Mouse (Mus musculus): ENCODE measurements around the gene Rel. TPM values are rescaled to one million over a fixed set of nuclear protein-coding genes. Genes with fewer than 3 reads are reported as not detected.
"Not testable (repeated sequence)": the region's sequence is repeated elsewhere in the genome, so short reads cannot be mapped to it uniquely, and the experiment has no call there.

The Rel gene
- polyA plus RNA-seq, 1 experiment from 2014 or later: 1.2 TPM

DNA sequence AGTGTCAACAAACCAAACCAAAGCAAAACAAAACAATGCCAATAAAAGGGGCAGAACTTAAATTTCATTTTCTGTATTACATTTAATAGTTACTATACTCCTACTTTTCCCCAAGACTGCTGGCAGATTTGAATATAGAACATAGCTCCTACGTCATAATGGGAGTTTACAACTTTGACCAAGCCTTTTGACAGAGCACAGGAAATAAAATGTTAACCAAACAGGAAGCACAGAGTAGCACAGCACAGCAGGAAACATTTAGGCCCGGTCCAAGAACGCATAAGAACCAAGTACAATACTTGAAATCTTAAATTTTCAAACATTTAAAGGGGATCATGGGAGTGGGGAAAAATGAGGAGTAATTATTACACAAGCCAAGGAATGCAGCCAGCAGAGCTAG lies 11.3 kb upstream of the Rel start:
- Histone ChIP-seq H3K9me3 (ENCODE audit: control insufficient read depth, low read length) (no peaks in the 10 kb centered on the region), H3K27ac (ENCODE audit: low read length) (no peak overlapping the region), H3K4me3 (ENCODE audit: low read length) (no peak overlapping the region), H3K9ac (ENCODE audit: low read length) (no peak overlapping the region), H3K4me2 (ENCODE audit: low read depth, low read length) (no peak overlapping the region), H3K36me3 (ENCODE audit: control insufficient read depth, insufficient read depth, low read length) (no peaks in the 10 kb centered on the region), H3K27me3 (ENCODE audit: control insufficient read depth, insufficient read depth, low read depth, low read length) (no peaks in the 10 kb centered on the region), H3K4me1 (replicated peaks; ENCODE audit: control insufficient read depth, insufficient read depth, low read length) (no peaks in the 10 kb centered on the region)
- ATAC-seq (ENCODE audit: low read depth): peak; percentile 45; the same call in 1 of the 2 replicates
- WGBS: 54% methylated on average over 3 of the region's 3 CpGs

- Histone ChIP-seq H3K4me2 (ENCODE audit: low read depth, low read length) (no peak overlapping the region), H3K27ac (ENCODE audit: low read length) (no peak overlapping the region), H3K4me1 (replicated peaks; ENCODE audit: control insufficient read depth, insufficient read depth, low read length) (no peaks in the 10 kb centered on the region), H3K27me3 (ENCODE audit: control insufficient read depth, insufficient read depth, low read depth, low read length) (no peaks in the 10 kb centered on the region), H3K36me3 (ENCODE audit: control insufficient read depth, insufficient read depth, low read length) (no peaks in the 10 kb centered on the region), H3K9ac (ENCODE audit: low read length) (no peak overlapping the region), H3K4me3 (ENCODE audit: low read length) (no peak overlapping the region), H3K9me3 (ENCODE audit: control insufficient read depth, low read length) (no peaks in the 10 kb centered on the region)
- no peak for ATAC-seq (ENCODE audit: low read depth)
- WGBS: 83% methylated on average over 8 of the region's 8 CpGs
Measured at GRCm38 (mm10) chr11:23778787-23779201, 8.0 kb upstream of the Rel start.

DNA sequence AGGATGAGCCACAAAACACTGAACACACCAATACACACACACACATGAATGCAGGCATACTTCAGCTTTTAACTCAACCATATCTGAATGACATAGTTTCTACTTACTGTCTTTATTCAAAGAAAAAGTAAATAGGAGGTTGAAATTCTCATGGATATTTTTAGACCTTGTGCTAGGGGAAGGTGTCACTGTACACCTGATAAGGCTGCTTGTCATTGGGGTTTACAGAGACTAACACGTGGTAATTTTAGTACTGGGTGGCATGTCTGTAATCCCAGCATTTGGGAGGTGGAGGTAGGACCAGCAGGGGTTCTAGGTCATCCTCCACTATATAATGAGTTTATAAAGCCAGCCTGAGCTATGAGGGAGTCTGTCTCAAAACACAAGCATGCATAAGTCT lies 1.7 kb upstream of the Rel start:
- H3K4me1 ChIP-seq (replicated peaks; ENCODE audit: control insufficient read depth, insufficient read depth, low read length): peaks cover 7% of the 10 kb centered on the region
- no peaks in the 10 kb centered on the region for H3K36me3 ChIP-seq (ENCODE audit: control insufficient read depth, insufficient read depth, low read length)
- no peak overlapping the region for H3K4me3 ChIP-seq (ENCODE audit: low read length)
- H3K4me2 ChIP-seq (ENCODE audit: low read depth, low read length): no peak overlapping the region
- no peak for ATAC-seq (ENCODE audit: low read depth)
- no peak overlapping the region for H3K27ac ChIP-seq (ENCODE audit: low read length)
- 17% methylated on average over 1 of the region's 1 CpGs for WGBS
- no peaks in the 10 kb centered on the region for H3K9me3 ChIP-seq (ENCODE audit: control insufficient read depth, low read length)
- H3K27me3 ChIP-seq (ENCODE audit: control insufficient read depth, insufficient read depth, low read depth, low read length): no peaks in the 10 kb centered on the region; the same call in 1 of the 2 replicates
- H3K9ac ChIP-seq (ENCODE audit: low read length): no peak overlapping the region

DNA sequence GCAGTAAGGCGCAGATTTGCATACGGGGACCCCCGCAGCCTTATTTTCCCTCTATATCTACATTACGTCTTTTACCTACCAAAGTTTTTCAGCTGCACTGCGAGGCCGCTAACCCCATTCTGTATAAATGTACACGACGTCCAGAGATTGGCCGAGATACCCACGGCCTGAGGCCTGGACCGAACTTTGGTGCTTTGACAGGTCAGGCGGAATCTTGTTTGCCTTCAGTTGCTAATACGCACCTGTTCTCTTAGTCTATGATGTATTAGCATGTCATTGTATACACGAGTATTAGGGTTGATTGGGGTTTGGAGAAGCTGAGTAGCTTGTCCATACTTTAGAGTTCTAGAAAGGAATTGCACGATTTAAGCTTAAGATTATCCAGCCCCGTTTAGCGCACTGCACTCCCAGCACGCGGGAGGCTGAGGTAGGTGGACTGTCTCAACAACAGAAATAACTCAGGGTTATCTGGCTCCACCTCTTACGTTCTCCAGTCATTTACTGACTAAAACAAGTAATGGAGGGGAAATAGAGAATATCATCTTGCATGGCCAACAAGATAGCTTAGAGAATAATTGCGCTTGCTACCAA lies 832 bp upstream of the Rel start:
- H3K27ac ChIP-seq (ENCODE audit: low read length): peak overlapping the region; percentile 95
- H3K4me1 ChIP-seq (replicated peaks; ENCODE audit: control insufficient read depth, insufficient read depth, low read length): peaks cover 7% of the 10 kb centered on the region
- H3K9me3 ChIP-seq (ENCODE audit: control insufficient read depth, low read length): no peaks in the 10 kb centered on the region
- peak overlapping the region; percentile 69 for H3K4me3 ChIP-seq (ENCODE audit: low read length)
- H3K4me2 ChIP-seq (ENCODE audit: low read depth, low read length): peak overlapping the region; percentile 88
- no peaks in the 10 kb centered on the region; the same call in 1 of the 2 replicates for H3K27me3 ChIP-seq (ENCODE audit: control insufficient read depth, insufficient read depth, low read depth, low read length)
- ATAC-seq (ENCODE audit: low read depth): no peak
- WGBS: 6% methylated on average over 21 of the region's 21 CpGs
- H3K9ac ChIP-seq (ENCODE audit: low read length): peak overlapping the region; percentile 77
- no peaks in the 10 kb centered on the region for H3K36me3 ChIP-seq (ENCODE audit: control insufficient read depth, insufficient read depth, low read length)

DNA sequence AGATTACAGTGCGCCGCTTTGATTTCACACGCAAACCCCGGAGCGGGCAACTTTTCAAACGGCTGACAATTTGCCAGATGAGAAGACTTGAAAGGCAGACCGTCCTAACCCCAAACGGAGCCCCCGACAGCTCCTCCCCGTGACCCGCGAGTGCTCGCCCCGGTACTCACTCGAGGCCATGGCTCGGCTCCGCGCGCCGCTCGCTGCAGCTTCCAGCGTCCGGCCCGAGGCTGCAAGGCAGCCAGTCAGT lies 335 bp downstream of the Rel start:
- Histone ChIP-seq H3K4me3 (ENCODE audit: low read length) (peak overlapping the region; percentile 69), H3K36me3 (ENCODE audit: control insufficient read depth, insufficient read depth, low read length) (no peaks in the 10 kb centered on the region), H3K27ac (ENCODE audit: low read length) (peak overlapping the region; percentile 95), H3K4me2 (ENCODE audit: low read depth, low read length) (peak overlapping the region; percentile 87), H3K4me1 (replicated peaks; ENCODE audit: control insufficient read depth, insufficient read depth, low read length) (peaks cover 7% of the 10 kb centered on the region), H3K9ac (ENCODE audit: low read length) (peak overlapping the region; percentile 77), H3K27me3 (ENCODE audit: control insufficient read depth, insufficient read depth, low read depth, low read length) (no peaks in the 10 kb centered on the region; the same call in 1 of the 2 replicates), H3K9me3 (ENCODE audit: control insufficient read depth, low read length) (no peaks in the 10 kb centered on the region)
- ATAC-seq (ENCODE audit: low read depth): no peak
- under 1% methylated on average over 24 of the region's 24 CpGs for WGBS

- H3K4me2 ChIP-seq (ENCODE audit: low read depth, low read length): peak overlapping the region; percentile 87
- H3K9ac ChIP-seq (ENCODE audit: low read length): peak overlapping the region; percentile 77
- peak overlapping the region; percentile 69 for H3K4me3 ChIP-seq (ENCODE audit: low read length)
- peaks cover 7% of the 10 kb centered on the region for H3K4me1 ChIP-seq (replicated peaks; ENCODE audit: control insufficient read depth, insufficient read depth, low read length)
- no peaks in the 10 kb centered on the region for H3K9me3 ChIP-seq (ENCODE audit: control insufficient read depth, low read length)
- ATAC-seq (ENCODE audit: low read depth): peak; percentile 6; the same call in 1 of the 2 replicates
- no peaks in the 10 kb centered on the region for H3K36me3 ChIP-seq (ENCODE audit: control insufficient read depth, insufficient read depth, low read length)
- H3K27ac ChIP-seq (ENCODE audit: low read length): peak overlapping the region; percentile 95
- under 1% methylated on average over 25 of the region's 25 CpGs for WGBS
- H3K27me3 ChIP-seq (ENCODE audit: control insufficient read depth, insufficient read depth, low read depth, low read length): no peaks in the 10 kb centered on the region; the same call in 1 of the 2 replicates
Measured at GRCm38 (mm10) chr11:23769686-23770509, 872 bp downstream of the Rel start.

GRCm38 (mm10) chr11:23769033-23769432 lies 1.7 kb downstream of the Rel start:
- Histone ChIP-seq H3K4me1 (replicated peaks; ENCODE audit: control insufficient read depth, insufficient read depth, low read length) (peaks cover 7% of the 10 kb centered on the region), H3K4me2 (ENCODE audit: low read depth, low read length) (no peak overlapping the region), H3K9me3 (ENCODE audit: control insufficient read depth, low read length) (no peaks in the 10 kb centered on the region), H3K27ac (ENCODE audit: low read length) (no peak overlapping the region), H3K27me3 (ENCODE audit: control insufficient read depth, insufficient read depth, low read depth, low read length) (no peaks in the 10 kb centered on the region; the same call in 1 of the 2 replicates), H3K4me3 (ENCODE audit: low read length) (no peak overlapping the region), H3K36me3 (ENCODE audit: control insufficient read depth, insufficient read depth, low read length) (no peaks in the 10 kb centered on the region), H3K9ac (ENCODE audit: low read length) (no peak overlapping the region)
- no peak for ATAC-seq (ENCODE audit: low read depth)

DNA sequence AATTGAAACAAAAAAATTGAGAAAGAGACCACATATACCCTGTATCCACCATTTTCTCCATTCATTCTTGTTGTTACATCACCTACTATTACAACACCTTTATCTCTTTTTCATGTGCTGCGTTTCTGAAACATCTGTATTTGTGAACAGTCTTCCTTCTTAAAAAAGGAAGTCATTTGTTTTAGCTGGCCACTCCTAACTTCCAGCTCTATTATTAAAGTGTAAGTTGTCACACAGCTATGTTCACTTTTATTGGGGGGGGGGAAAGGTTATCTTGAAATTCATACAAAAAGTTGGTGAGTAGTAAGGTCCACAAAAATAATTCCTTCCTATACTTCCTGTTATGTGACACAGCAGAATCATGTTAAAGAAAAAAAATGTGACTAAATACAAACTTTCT lies 2.8 kb downstream of the Rel start:
- 44% methylated on average over 1 of the region's 1 CpGs for WGBS
- no peaks in the 10 kb centered on the region for H3K36me3 ChIP-seq (ENCODE audit: control insufficient read depth, insufficient read depth, low read length)
- no peak overlapping the region for H3K4me2 ChIP-seq (ENCODE audit: low read depth, low read length)
- ATAC-seq (ENCODE audit: low read depth): no peak
- no peak overlapping the region for H3K27ac ChIP-seq (ENCODE audit: low read length)
- no peak overlapping the region for H3K9ac ChIP-seq (ENCODE audit: low read length)
- H3K27me3 ChIP-seq (ENCODE audit: control insufficient read depth, insufficient read depth, low read depth, low read length): no peaks in the 10 kb centered on the region; the same call in 1 of the 2 replicates
- peaks cover 7% of the 10 kb centered on the region for H3K4me1 ChIP-seq (replicated peaks; ENCODE audit: control insufficient read depth, insufficient read depth, low read length)
- no peak overlapping the region for H3K4me3 ChIP-seq (ENCODE audit: low read length)
- H3K9me3 ChIP-seq (ENCODE audit: control insufficient read depth, low read length): no peaks in the 10 kb centered on the region

GRCm38 (mm10) chr11:23767369-23767768 lies 3.4 kb downstream of the Rel start:
- not testable (repeated sequence) for H3K9ac ChIP-seq (ENCODE audit: low read length); ATAC-seq (ENCODE audit: low read depth); H3K27me3 ChIP-seq (ENCODE audit: control insufficient read depth, insufficient read depth, low read depth, low read length); H3K9me3 ChIP-seq (ENCODE audit: control insufficient read depth, low read length); H3K36me3 ChIP-seq (ENCODE audit: control insufficient read depth, insufficient read depth, low read length); H3K4me2 ChIP-seq (ENCODE audit: low read depth, low read length); H3K4me3 ChIP-seq (ENCODE audit: low read length); H3K27ac ChIP-seq (ENCODE audit: low read length); H3K4me1 ChIP-seq (replicated peaks; ENCODE audit: control insufficient read depth, insufficient read depth, low read length)
- 83% methylated on average over 4 of the region's 5 CpGs for WGBS
